Mouse (Mus musculus) CH12.LX (cell line): ENCODE measurements around the gene Cbl. TPM values are rescaled to one million over a fixed set of nuclear protein-coding genes. Genes with fewer than 3 reads are reported as not detected.

Experiments used
- DNase-seq: peaks from one replicate; pipeline ENCODE4 v3.0.0-alpha.2; 2013; ENCODE audit errors: extremely low read depth
- H3K27ac ChIP-seq: 2 replicates; pipeline ENCODE4 v1.5.1; 2012; ENCODE audit warnings: low read depth, mild to moderate bottlenecking, control low read depth, moderate library complexity; ENCODE audit not compliant: insufficient read depth
- H3K27me3 ChIP-seq: replicated peaks from 2 replicates; pipeline ENCODE3; 2012; ENCODE audit warnings: inconsistent platforms
- H3K36me3 ChIP-seq, 2 experiments: replicated peaks in 1 of 2; 2 replicates each; pipeline versions ENCODE3 to v1.6.1; 2012; ENCODE audit warnings: inconsistent platforms in 1 of 2, low read length in 1 of 2, mild to moderate bottlenecking in 1 of 2, mixed read lengths in 1 of 2, moderate library complexity in 1 of 2; ENCODE audit not compliant: control insufficient read depth in 1 of 2, insufficient read depth in 1 of 2
- H3K4me1 ChIP-seq, 2 experiments: 2 replicates each; pipeline ENCODE4 v1.6.1; 2012; ENCODE audit warnings: inconsistent platforms in 1 of 2, moderate library complexity in 1 of 2; ENCODE audit not compliant: insufficient read depth in 2 of 2, control insufficient read depth in 1 of 2
- H3K4me2 ChIP-seq: 2 replicates; pipeline ENCODE4 v1.6.1; 2012; ENCODE audit warnings: low read depth, mild to moderate bottlenecking, control low read depth; ENCODE audit not compliant: poor library complexity, insufficient read depth, severe bottlenecking
- H3K4me3 ChIP-seq, 3 experiments: fragments of 150-350 bp in 1 of 3; sonication (generic) in 1 of 3; replicated peaks in 1 of 3; 2 replicates each; pipeline versions ENCODE3 to v1.5.1; 2011 to 2012; ENCODE audit warnings: low read depth in 2 of 3, low read length in 2 of 3, mild to moderate bottlenecking in 2 of 3, moderate library complexity in 2 of 3, control low read depth in 1 of 3, improper control_type of control experiment in 1 of 3, inconsistent platforms in 1 of 3, mixed read lengths in 1 of 3; ENCODE audit not compliant: poor library complexity in 1 of 3
- H3K79me2 ChIP-seq: replicated peaks from 2 replicates; pipeline ENCODE4 v1.6.1; 2012; ENCODE audit warnings: mild to moderate bottlenecking, moderate library complexity; ENCODE audit not compliant: control insufficient read depth, poor library complexity, insufficient read depth, severe bottlenecking; ENCODE audit errors: extremely low read depth
- H3K9ac ChIP-seq: 2 replicates; pipeline ENCODE4 v1.6.1; 2012; ENCODE audit warnings: low read depth, mild to moderate bottlenecking, control low read depth, moderate library complexity; ENCODE audit not compliant: insufficient read depth
- H3K9me3 ChIP-seq: replicated peaks from 2 replicates; pipeline ENCODE3; 2012; ENCODE audit warnings: low read length, inconsistent platforms, mixed read lengths
- BHLHE40 ChIP-seq: IDR thresholded peaks from 2 replicates; pipeline ENCODE4 v1.6.1; 2011; ENCODE audit warnings: mild to moderate bottlenecking, low read depth, low read length, improper control_type of control experiment
- CHD1 ChIP-seq: IDR thresholded peaks from 2 replicates; pipeline ENCODE4 v1.6.1; 2012; ENCODE audit warnings: low read depth, low read length, improper control_type of control experiment, inconsistent platforms
- CHD2 ChIP-seq: IDR thresholded peaks from 2 replicates; pipeline ENCODE4 v1.6.1; 2011; ENCODE audit warnings: low read length, improper control_type of control experiment
- E2F4 ChIP-seq: IDR thresholded peaks from 2 replicates; pipeline ENCODE4 v1.6.1; 2011; ENCODE audit warnings: low read depth, low read length, improper control_type of control experiment; ENCODE audit not compliant: insufficient replicate concordance
- ELF1 ChIP-seq: IDR thresholded peaks from 2 replicates; pipeline ENCODE4 v1.6.1; 2014; ENCODE audit warnings: low read depth, mild to moderate bottlenecking, inconsistent platforms, low read length, improper control_type of control experiment
- EP300 ChIP-seq: IDR thresholded peaks from 2 replicates; pipeline ENCODE4 v1.6.1; 2011; ENCODE audit warnings: low read length, improper control_type of control experiment
- ETS1 ChIP-seq: conservative IDR thresholded peaks from 2 replicates; pipeline ENCODE4 v1.6.1; 2012; ENCODE audit warnings: low read depth, mild to moderate bottlenecking, inconsistent platforms, low read length, improper control_type of control experiment, moderate library complexity
- GABPA ChIP-seq: IDR thresholded peaks from 2 replicates; pipeline ENCODE4 v1.6.1; 2012; ENCODE audit warnings: low read depth, low read length, improper control_type of control experiment, inconsistent platforms; ENCODE audit not compliant: insufficient replicate concordance
- HCFC1 ChIP-seq: IDR thresholded peaks from 2 replicates; pipeline ENCODE4 v1.6.1; 2012; ENCODE audit warnings: low read depth, mild to moderate bottlenecking, inconsistent platforms, low read length, improper control_type of control experiment
- IRF4 ChIP-seq: IDR thresholded peaks from 2 replicates; pipeline ENCODE4 v1.6.1; 2014; ENCODE audit warnings: low read depth, mild to moderate bottlenecking, inconsistent platforms, low read length, improper control_type of control experiment
- JUN ChIP-seq: IDR thresholded peaks from 2 replicates; pipeline ENCODE4 v1.6.1; 2011; ENCODE audit warnings: low read depth, mild to moderate bottlenecking, low read length, improper control_type of control experiment, moderate library complexity; ENCODE audit not compliant: insufficient read depth
- JUND ChIP-seq: conservative IDR thresholded peaks from 2 replicates; pipeline ENCODE4 v1.6.1; 2011; ENCODE audit warnings: low read depth, low read length, improper control_type of control experiment
- KAT2A ChIP-seq: IDR thresholded peaks from 2 replicates; pipeline ENCODE4 v1.6.1; 2012; ENCODE audit warnings: low read length, improper control_type of control experiment, inconsistent platforms; ENCODE audit not compliant: insufficient replicate concordance
- MAFK ChIP-seq: IDR thresholded peaks from 2 replicates; pipeline ENCODE4 v1.6.1; 2011; ENCODE audit warnings: low read length, improper control_type of control experiment; ENCODE audit not compliant: insufficient replicate concordance
- MAX ChIP-seq: IDR thresholded peaks from 2 replicates; pipeline ENCODE4 v1.6.1; 2011; ENCODE audit warnings: low read length, improper control_type of control experiment
- MAZ ChIP-seq: IDR thresholded peaks from 2 replicates; pipeline ENCODE4 v1.6.1; 2012; ENCODE audit warnings: low read depth, mild to moderate bottlenecking, inconsistent platforms, low read length, improper control_type of control experiment, moderate library complexity
- MEF2A ChIP-seq: IDR thresholded peaks from 2 replicates; pipeline ENCODE4 v1.6.1; 2014; ENCODE audit warnings: low read depth, mild to moderate bottlenecking, inconsistent platforms, low read length, improper control_type of control experiment, borderline replicate concordance
- MXI1 ChIP-seq: IDR thresholded peaks from 2 replicates; pipeline ENCODE4 v1.6.1; 2011; ENCODE audit warnings: mild to moderate bottlenecking, low read depth, low read length, improper control_type of control experiment
- NELFE ChIP-seq: IDR thresholded peaks from 2 replicates; pipeline ENCODE4 v1.6.1; 2011; ENCODE audit warnings: low read depth, low read length, improper control_type of control experiment
- NRF1 ChIP-seq: IDR thresholded peaks from 2 replicates; pipeline ENCODE4 v1.6.1; 2014; ENCODE audit warnings: low read depth, mild to moderate bottlenecking, inconsistent platforms, low read length, improper control_type of control experiment, moderate library complexity
- POLR2AphosphoS2 ChIP-seq: IDR thresholded peaks from 2 replicates; pipeline ENCODE4 v1.6.1; 2011; ENCODE audit warnings: low read depth, low read length, improper control_type of control experiment
- RCOR1 ChIP-seq: conservative IDR thresholded peaks from 2 replicates; pipeline ENCODE4 v1.6.1; 2012; ENCODE audit warnings: low read depth, mild to moderate bottlenecking, inconsistent platforms, low read length, improper control_type of control experiment
- SIN3A ChIP-seq: IDR thresholded peaks from 2 replicates; pipeline ENCODE4 v1.6.1; 2012; ENCODE audit warnings: low read length, improper control_type of control experiment, inconsistent platforms
- TBP ChIP-seq: conservative IDR thresholded peaks from 2 replicates; pipeline ENCODE4 v1.6.1; 2011; ENCODE audit warnings: low read depth, low read length, improper control_type of control experiment
- UBTF ChIP-seq: IDR thresholded peaks from 2 replicates; pipeline ENCODE4 v1.6.1; 2012; ENCODE audit warnings: low read depth, mild to moderate bottlenecking, inconsistent platforms, low read length, improper control_type of control experiment, moderate library complexity
- USF1 ChIP-seq: IDR thresholded peaks from 2 replicates; pipeline ENCODE4 v1.6.1; 2014; ENCODE audit warnings: low read depth, mild to moderate bottlenecking, inconsistent platforms, low read length, improper control_type of control experiment
- ZKSCAN1 ChIP-seq: IDR thresholded peaks from 2 replicates; pipeline ENCODE4 v1.6.1; 2012; ENCODE audit warnings: low read depth, inconsistent platforms, low read length, improper control_type of control experiment, borderline replicate concordance
- ZMIZ1 ChIP-seq: IDR thresholded peaks from 2 replicates; pipeline ENCODE4 v1.6.1; 2012; ENCODE audit warnings: low read depth, mild to moderate bottlenecking, inconsistent platforms, low read length, improper control_type of control experiment
- ZNF384 ChIP-seq: IDR thresholded peaks from 2 replicates; pipeline ENCODE4 v1.6.1; 2012; ENCODE audit warnings: low read depth, low read length, improper control_type of control experiment, inconsistent platforms
- dilution Hi-C: fragments of 300-500 bp; cut with MboI; formaldehyde crosslinking; loops from 2 replicates; pipeline ENCODE4 v1.14.3; 2020; ENCODE audit warnings: low sequenced_read_pairs; ENCODE audit not compliant: extremely low pct_unique_long_range_greater_than_20kb, extremely low pct_ligation_motif_present
- in situ Hi-C: fragments of 300-500 bp; cut with MboI; formaldehyde crosslinking; loops from 3 replicates; pipeline ENCODE4 v1.14.3; 2019; ENCODE audit warnings: low sequenced_read_pairs, low pct_ligation_motif_present, low pct_unique_long_range_greater_than_20kb, mixed read lengths
- polyA plus RNA-seq: library from polyadenylated mRNA; unstranded; fragments of >175 nt; gene quantifications from 2 replicates; pipeline ENCODE4 v1.2.1, GENCODE M21; 2012; ENCODE audit warnings: low read depth; ENCODE audit not compliant: insufficient read length
- total RNA-seq, 2 experiments: library from RNA; depleted of rRNA; stranded (reverse); fragments of 300-350 nt in 1 of 2; fragments of >200 nt in 1 of 2; gene quantifications; 2 replicates each; pipeline ENCODE4 v1.2.3; 2012 to 2014

Cbl gene
- total and polyA plus RNA-seq, 3 experiments: 8.3 to 39.0 (median 11.9) TPM

DNA sequence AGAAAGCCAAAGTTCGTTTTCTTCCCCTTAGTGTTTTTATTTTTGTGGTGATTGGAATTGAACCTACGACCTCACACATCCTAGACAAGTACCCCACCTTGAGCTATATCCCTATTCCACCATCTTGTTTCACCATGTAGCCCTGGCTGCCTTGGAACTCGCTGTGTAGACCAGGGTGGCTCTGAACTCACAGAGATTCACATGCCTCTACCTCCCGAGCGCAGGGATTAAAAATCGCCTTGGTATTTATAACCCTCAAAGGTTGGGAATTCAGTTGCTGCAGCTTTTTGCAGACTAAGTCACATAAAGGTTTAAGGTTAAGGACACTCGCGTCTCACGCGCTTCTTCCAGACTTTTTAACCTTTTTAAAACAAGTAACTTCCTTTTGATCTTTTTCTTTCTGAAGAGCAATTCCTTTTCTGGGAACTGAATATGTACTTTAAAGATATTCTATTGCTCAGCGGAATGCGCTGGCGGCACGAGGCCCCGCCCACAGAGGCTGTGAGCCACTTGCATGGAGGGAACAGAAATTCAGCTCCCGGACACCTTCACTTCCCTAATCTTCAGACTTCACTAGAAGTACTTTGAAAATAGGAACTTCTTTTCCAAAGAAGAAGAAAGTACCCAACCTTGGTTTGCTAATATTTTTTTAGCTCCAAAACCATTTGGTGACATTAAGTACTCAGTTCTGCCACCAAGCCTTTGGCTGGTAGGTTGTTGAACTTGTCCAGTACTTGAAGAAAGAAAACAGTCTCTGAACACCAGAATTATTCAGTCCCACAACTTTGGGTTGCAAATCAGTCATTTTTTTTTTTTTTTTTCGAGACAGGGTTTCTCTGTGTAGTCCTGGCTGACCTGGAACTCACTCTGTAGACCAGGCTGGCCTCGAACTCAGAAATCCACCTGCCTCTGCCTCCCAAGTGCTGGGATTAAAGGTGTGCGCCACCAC is 904 bp upstream of the Cbl start (continued):
- no peak for TF ChIP-seq USF1

GRCm38 (mm10) chr9:44233021-44233801 is 638 bp downstream of the Cbl start:
- Histone ChIP-seq H3K9ac (peak overlapping the region; percentile 86), H3K4me2 (peak overlapping the region; percentile 94), H3K4me3 (peak overlapping the region; percentile 85 to 100 (median 92)), H3K27me3 (no peaks in the 10 kb centered on the region), H3K79me2 (peaks cover 51% of the 10 kb centered on the region), H3K27ac (peak overlapping the region; percentile 84), H3K36me3 (peaks cover 2 to 17% of the 10 kb centered on the region in 2 experiments), H3K9me3 (no peaks in the 10 kb centered on the region), H3K4me1 (peaks cover 16 to 58% of the 10 kb centered on the region in 2 experiments; a peak in 3 of 4 replicates)
- dilution Hi-C loops (no loop called here), in situ Hi-C loops (loop anchor here (10.0 kb wide), 1 partner anchor 48 kb away; no protein-coding TSS in a partner anchor)
- TF ChIP-seq ZMIZ1 (no peak), POLR2AphosphoS2 (no peak), SIN3A (peak; percentile 72), ETS1 (no peak), BHLHE40 (no peak), ELF1 (no peak; the same call in 1 of the 2 replicates), MXI1 (peak; percentile 69; the same call in 1 of the 2 replicates), RCOR1 (no peak), CHD2 (peak; percentile 25; the same call in 1 of the 2 replicates), ZKSCAN1 (no peak), NRF1 (no peak), JUND (no peak), MEF2A (no peak), E2F4 (no peak), TBP (0 out of 2 replicates have a peak, but pooled peaks have one; percentile 25), CHD1 (0 out of 2 replicates have a peak, but pooled peaks have one; percentile 48), ZNF384 (no peak), EP300 (no peak; the same call in 1 of the 2 replicates), JUN (no peak), GABPA (no peak), MAZ (no peak), KAT2A (no peak), MAX (0 out of 2 replicates have a peak, but pooled peaks have one; percentile 13), NELFE (no peak), HCFC1 (peak; percentile 9), MAFK (0 out of 2 replicates have a peak, but pooled peaks have one; percentile 4), UBTF (no peak), IRF4 (no peak)
- DNase-seq: peak; percentile 35
